Comparison of ENCODE assay signal across 8 mouse cellular contexts in genomic region chr12:28431832-28432728, GRCm38 (mm10).
DNase-seq lines count a peak whose midpoint lies in the region; ATAC-seq and TF ChIP-seq lines count a peak whose summit lies in the region.

No protein-coding gene starts in this region.

- peak; percentile 11 for DNase-seq in gastrocnemius, adult 18-20 months (ENCODE audit: low spot score)
- no peak for DNase-seq in gastrocnemius, adult 8-10 months (ENCODE audit: low spot score in 2 of 2)
- DNase-seq in cerebellum, postnatal 4 days (ENCODE audit: low spot score in 2 of 2) = peak; percentile 58 to 84
- peak; percentile 57 for DNase-seq in gastrocnemius, postnatal 10 days
- peak; percentile 67 to 74 for DNase-seq in left cerebral cortex, postnatal 25 days (ENCODE audit: low spot score in 2 of 2)

- H3K36me3 ChIP-seq in intestine, embryonic 15.5 days = no peaks in the 10 kb centered on the region
- no peaks in the 10 kb centered on the region for H3K36me3 ChIP-seq in midbrain, embryonic 15.5 days (replicated peaks)
- H3K36me3 ChIP-seq in testis, adult 2 months (ENCODE audit: control insufficient read depth, insufficient read depth, low read length) = no peaks in the 10 kb centered on the region

- no peak for TF ChIP-seq POLR2A in testis, adult 2 months (IDR thresholded peaks at IDR 0.05; ENCODE audit: control insufficient read depth, low read depth, low read length)

- peak overlapping the region; percentile 23 for H3K4me3 ChIP-seq in intestine, embryonic 15.5 days (replicated peaks)
- peak overlapping the region; percentile 41 for H3K4me3 ChIP-seq in midbrain, embryonic 15.5 days
- peak overlapping the region; percentile 45 for H3K4me3 ChIP-seq in testis, adult 2 months (ENCODE audit: control insufficient read depth, low read depth, low read length)

- intact Hi-C loops in left cerebral cortex, postnatal 25 days (cut with DNase I) = loop anchor here (2.0 to 5.0 kb wide), 3 partner anchors 835 to 1899 kb away; partner anchors contain the start of gene Sox11

- peak overlapping the region; percentile 69 for H3K4me2 ChIP-seq in intestine, embryonic 15.5 days (replicated peaks)
- peak overlapping the region; percentile 62 for H3K4me2 ChIP-seq in midbrain, embryonic 15.5 days

- no peaks in the 10 kb centered on the region for H3K9me3 ChIP-seq in intestine, embryonic 15.5 days
- no peaks in the 10 kb centered on the region; the same call in 1 of the 2 replicates for H3K9me3 ChIP-seq in midbrain, embryonic 15.5 days

- TF ChIP-seq CTCF in testis, adult 2 months (IDR thresholded peaks at IDR 0.05; ENCODE audit: control insufficient read depth, insufficient read depth, insufficient replicate concordance, low read depth, low read length) = peak; percentile 71; the same call in 1 of the 2 replicates

- H3K27me3 ChIP-seq in intestine, embryonic 15.5 days (replicated peaks) = no peaks in the 10 kb centered on the region
- H3K27me3 ChIP-seq in midbrain, embryonic 15.5 days (replicated peaks) = no peaks in the 10 kb centered on the region
- H3K27me3 ChIP-seq in testis, adult 2 months (ENCODE audit: control insufficient read depth, insufficient read depth, low read length) = no peaks in the 10 kb centered on the region

- 9% methylated on average over 19 of the region's 19 CpGs for WGBS in intestine, embryonic 15.5 days
- 2% methylated on average over 19 of the region's 19 CpGs for WGBS in midbrain, embryonic 15.5 days

- ATAC-seq in intestine, embryonic 15.5 days = peak; percentile 49; the same call in 1 of the 2 replicates
- ATAC-seq in midbrain, embryonic 15.5 days (replicated peaks) = peak; percentile 91

- no peak overlapping the region for H3K9ac ChIP-seq in intestine, embryonic 15.5 days
- peak overlapping the region; percentile 50 for H3K9ac ChIP-seq in midbrain, embryonic 15.5 days

- H3K27ac ChIP-seq in intestine, embryonic 15.5 days = no peak overlapping the region
- H3K27ac ChIP-seq in midbrain, embryonic 15.5 days = peak overlapping the region; percentile 96
- no peak overlapping the region for H3K27ac ChIP-seq in testis, adult 2 months (ENCODE audit: control insufficient read depth, insufficient read depth, low read depth, low read length)

- H3K4me1 ChIP-seq in intestine, embryonic 15.5 days (replicated peaks) = no peaks in the 10 kb centered on the region
- peaks cover 8% of the 10 kb centered on the region; the same call in 1 of the 2 replicates for H3K4me1 ChIP-seq in midbrain, embryonic 15.5 days
- peaks cover 5% of the 10 kb centered on the region for H3K4me1 ChIP-seq in testis, adult 2 months (ENCODE audit: control insufficient read depth, insufficient read depth, low read length)

Comparison
In these comparisons a context has a peak if more than half of its experiments do, and no peak if none do; other contexts are left out.
1. DNase-seq: peak in gastrocnemius, adult 18-20 months (single experiment), cerebellum, postnatal 4 days (2 of 2), gastrocnemius, postnatal 10 days (single experiment) and left cerebral cortex, postnatal 25 days (2 of 2); none in gastrocnemius, adult 8-10 months (0 of 2).
2. Peak in every context shown above with its lines, with median percentiles within 50 percentile points of each other: H3K4me3 ChIP-seq.